Mouse (Mus musculus) G1E (cell line): Measurements from ENCODE around the gene Slc25a1.

Experiments used
- CTCF ChIP-seq: IDR thresholded peaks from 2 replicates; pipeline ENCODE4 v1.5.1; 2012; ENCODE audit warnings: low read depth, low read length, inconsistent platforms, mixed read lengths
- GATA1 ChIP-seq: IDR thresholded peaks from 2 replicates; pipeline ENCODE4 v1.6.1; 2012; ENCODE audit warnings: borderline replicate concordance, low read length, inconsistent platforms, mixed read lengths
- GATA2 ChIP-seq: IDR thresholded peaks from 2 replicates; pipeline ENCODE4 v1.6.1; 2012; ENCODE audit warnings: low read depth, low read length, inconsistent platforms, borderline replicate concordance
- POLR2AphosphoS5 ChIP-seq: IDR thresholded peaks from 2 replicates; pipeline ENCODE4 v1.6.1; 2012; ENCODE audit warnings: low read depth, low read length, inconsistent platforms; ENCODE audit not compliant: insufficient replicate concordance
- TAL1 ChIP-seq: conservative IDR thresholded peaks from 2 replicates; pipeline ENCODE4 v1.6.1; 2012; ENCODE audit warnings: low read depth, low read length, inconsistent platforms, mixed read lengths

DNA sequence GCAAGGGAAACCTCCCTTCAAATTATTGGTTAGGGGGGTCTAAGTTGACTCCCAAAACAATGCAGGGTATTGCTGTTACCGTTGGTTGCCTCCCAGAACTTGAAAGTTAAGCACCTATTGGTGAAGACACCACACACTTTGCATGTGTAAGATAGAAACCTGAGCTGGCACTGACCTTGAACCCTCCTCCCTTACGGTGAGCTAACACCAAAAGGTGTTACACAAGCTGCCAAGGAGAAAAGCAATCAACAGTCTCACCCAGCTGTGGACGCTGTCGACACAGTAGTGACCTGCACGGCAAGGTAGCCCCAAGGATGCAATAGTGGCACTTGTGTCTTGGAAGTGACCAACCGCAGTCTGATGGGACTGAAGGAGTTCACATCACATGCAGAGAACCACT lies 43.9 kb downstream of the Slc25a1 start:
- no peak for TF ChIP-seq CTCF
- TF ChIP-seq GATA2 = no peak
- TF ChIP-seq TAL1 = no peak
- TF ChIP-seq GATA1 = no peak
- TF ChIP-seq POLR2AphosphoS5 = no peak
